Mouse (Mus musculus) heart, adult 8-10 months (tissue): ENCODE measurements around the gene Myocd. TPM values are rescaled to one million over a fixed set of nuclear protein-coding genes. Genes with fewer than 3 reads are reported as not detected.

Experiments used
- DNase-seq: peaks from one replicate; pipeline ENCODE4 v3.0.0; 2022; ENCODE audit warnings: low spot score
- total RNA-seq, 4 experiments: library from RNA; stranded (reverse); gene quantifications; 2 replicates each; pipeline ENCODE4 v1.2.4; 2022

Gene Myocd
- total RNA-seq, 4 experiments from 2014 or later: 72.3 to 80.0 (median 74.3) TPM

DNA sequence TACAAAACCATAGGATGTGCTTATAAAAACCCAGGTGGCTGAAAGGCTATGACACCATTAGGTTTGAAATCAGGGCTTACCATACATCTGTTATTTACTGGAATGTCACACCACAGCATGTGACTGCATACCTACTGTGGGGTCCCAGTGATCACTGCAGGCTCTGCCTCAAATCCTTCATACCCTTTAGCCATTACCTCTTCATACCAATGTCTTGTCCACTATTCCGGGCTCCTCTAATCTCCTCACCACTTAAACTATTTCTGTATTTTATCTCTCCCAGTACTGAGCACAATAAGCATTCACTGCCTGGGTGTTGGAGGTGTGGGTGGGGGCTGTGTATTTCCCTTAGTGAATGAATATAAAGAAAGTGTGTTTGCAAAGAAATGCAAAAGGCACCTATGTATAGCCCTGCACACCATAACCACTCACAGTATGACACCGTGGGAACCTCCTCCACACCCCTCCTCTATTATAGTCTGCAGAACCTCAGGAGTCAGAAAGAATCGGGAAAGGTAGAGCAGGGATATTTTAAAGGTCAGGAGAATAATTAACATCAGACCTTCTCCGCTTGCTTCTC lies 126.9 kb downstream of the Myocd start:
- no peak for DNase-seq

DNA sequence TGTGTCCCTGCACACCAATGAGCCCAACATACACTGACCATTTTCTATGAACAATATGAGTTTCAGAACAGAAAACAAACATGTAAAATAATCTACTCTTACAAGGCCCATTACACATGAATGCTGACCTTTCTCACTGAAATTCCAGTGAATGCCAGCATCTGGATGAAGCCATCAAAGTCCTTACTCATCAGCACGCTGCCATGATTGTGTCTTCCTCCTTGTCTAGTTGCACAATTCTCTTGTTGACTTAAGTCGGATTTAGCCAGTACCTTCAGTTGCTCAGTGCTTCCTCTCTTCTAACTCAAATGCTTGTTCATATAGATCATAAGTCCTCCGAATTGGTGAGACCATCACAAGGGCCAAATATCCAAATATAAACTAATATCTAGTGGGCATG lies 130.8 kb downstream of the Myocd start:
- no peak for DNase-seq

DNA sequence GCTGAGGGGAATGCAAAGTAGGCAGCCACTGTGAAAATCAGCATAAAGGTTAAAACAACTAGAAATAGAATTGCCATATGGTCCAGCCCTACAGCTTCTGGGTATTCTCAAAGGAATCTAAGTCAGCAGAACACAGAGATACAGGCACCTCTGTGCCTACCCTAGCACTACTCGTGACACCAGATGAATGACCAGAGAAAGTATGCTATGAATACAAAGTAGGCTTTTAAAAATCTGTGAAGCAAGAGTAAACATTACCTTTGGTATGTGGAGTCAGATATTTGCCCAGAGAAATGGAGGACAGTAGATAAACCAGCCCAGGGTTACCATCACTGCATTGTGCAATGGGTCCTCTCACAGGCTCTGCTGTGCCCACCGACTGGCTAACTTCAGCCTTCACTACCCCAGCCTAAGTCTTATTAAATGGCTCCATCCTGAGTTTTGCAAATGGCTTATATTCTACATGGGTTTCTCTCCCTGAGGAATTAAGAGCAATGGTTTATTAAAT lies 132.6 kb downstream of the Myocd start:
- no peak for DNase-seq

DNA sequence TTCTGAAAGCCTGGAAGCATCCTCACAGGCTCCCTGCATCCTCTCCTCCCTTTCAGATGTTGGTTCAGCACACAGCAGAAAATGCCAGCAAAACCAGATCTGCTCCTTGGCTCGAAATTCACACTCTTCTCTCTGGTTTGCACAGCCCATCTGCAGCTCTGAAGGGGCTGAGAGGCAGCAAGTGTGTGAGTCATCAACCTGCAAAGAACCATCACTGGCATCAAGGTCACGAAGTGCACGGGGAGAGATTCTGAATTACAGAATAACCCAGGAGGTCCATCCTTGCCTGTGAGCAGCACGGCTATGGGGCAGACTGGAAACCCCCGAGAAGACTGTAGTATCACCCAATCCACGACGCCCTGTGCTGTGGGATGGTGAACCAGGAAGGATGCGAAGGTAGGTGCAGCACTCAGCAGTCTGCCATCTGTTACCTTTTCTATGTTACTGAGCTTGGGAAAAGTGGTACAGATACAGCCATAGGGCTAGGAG lies 134.5 kb downstream of the Myocd start:
- DNase-seq: no peak

DNA sequence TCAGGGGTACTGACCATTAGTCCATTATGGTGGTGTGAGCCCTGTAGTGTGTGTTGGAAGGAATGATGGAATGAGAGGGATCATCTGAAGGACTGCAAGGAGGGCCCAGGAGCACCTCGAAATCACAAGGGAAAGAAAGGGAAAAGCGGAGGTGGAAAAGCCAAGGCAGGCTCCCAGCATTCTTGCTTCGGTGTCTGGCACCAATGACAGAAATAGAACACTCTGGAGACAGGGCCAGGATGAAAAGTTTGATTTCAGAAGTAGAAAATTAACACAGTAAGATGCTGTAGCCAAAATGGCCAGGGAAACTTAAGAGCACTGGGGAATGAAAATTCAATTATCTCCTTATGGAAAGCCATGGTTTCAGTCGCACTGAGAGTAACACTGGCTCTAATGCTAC lies 136.1 kb downstream of the Myocd start:
- DNase-seq: no peak

DNA sequence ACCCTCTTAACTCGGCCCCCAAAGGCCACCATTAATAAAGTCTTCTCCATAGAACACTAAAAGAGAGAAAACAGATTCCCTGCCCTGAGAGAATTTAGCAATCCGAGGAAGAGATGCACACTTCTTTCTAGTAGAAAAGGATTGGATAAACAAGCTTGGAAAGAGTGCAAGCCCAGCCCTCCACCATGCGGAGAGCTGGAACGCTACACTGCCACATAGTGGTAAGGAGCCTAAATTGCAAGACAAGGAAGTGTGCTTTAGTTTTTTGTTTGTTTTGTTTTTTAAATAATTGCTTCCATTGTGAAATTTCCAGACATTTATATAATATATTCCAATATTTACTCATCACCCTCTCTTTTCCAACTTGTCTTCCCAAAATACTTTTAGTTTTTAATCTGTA lies 140.7 kb downstream of the Myocd start:
- DNase-seq: no peak

DNA sequence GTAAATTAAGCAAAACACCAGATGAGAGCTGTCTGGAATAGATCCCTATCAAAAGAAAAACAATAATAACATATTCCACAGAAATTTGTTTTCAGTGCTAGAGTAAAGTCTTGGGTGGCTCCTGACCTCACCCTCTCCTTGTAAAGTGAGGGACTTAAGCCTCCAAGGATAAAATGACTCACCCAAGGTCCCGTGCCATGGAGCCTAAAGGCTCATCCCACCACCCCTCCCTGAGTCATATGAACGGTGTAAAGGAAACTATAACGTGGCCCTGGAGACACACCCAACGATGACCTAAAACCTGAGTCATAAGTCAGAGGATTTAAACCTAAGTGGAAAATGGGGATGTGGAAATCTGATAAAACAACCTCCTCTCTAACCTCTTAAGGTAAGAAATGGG lies 141.1 kb downstream of the Myocd start:
- DNase-seq: no peak

DNA sequence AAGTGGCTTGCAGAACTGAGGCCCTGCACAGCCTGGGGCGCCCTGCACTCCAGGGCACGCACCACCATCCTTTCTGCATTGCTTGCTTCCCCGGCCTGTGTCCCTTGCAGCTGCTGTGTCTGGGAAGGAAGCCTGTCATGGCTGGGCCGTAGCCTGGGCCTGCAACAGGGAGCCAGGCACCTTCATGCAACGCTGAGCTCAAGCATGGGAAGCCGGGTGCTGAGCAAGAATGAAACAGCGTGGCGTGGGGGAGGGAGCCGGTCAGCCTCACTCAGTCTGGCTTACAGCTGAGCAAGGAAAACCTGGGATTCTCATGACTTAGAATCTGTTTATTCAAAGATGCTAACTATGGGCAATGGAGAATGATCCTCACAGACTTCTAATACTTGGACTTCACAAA lies 143.2 kb downstream of the Myocd start:
- DNase-seq: no peak

Other genes starting within 250 kb of the Myocd start
- gene 1700086D15Rik, start 110.1 kb downstream of the Myocd start, total RNA-seq: under 1 TPM in 2 of 4 experiments, not detected in 2; 0.24 to 0.72 TPM
- gene Arhgap44, start 107.0 kb downstream of the Myocd start, total RNA-seq: 10 to 100 TPM; 24.4 to 26.0 (median 25.2) TPM